Mouse (Mus musculus) megakaryocyte, embryonic 14.5 days (primary cell): Measurements from ENCODE around the gene Lrrc25.

ENCODE experiments used
- FLI1 ChIP-seq: IDR thresholded peaks from 2 replicates; pipeline ENCODE4 v1.6.1; 2012; ENCODE audit warnings: low read length, inconsistent platforms, mixed read lengths
- GATA1 ChIP-seq: IDR thresholded peaks from 3 replicates; pipeline ENCODE4 v1.6.1; 2012; ENCODE audit warnings: mixed read lengths, low read length, inconsistent platforms, borderline replicate concordance

DNA sequence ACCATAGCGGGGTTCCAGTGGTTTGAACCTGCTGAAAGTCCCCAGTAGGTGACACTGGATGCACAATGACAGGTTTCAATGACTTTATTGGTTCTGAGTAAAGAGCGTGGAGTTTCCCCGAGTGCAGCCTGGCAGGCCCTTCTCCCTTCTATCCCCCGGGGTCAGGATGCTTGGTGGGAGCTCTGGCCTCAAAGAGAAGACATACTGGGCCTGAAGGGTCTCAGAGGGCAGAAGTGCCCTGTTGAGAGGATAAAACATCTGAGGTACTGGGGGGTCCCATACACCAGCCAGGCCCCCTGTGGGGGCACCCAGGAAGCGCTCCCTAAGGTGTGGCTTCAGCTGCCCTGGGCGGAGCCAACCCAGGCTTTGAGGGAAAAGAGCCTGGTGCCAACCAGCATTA lies 30.4 kb downstream of the Lrrc25 start:
- TF ChIP-seq GATA1 (no peak), FLI1 (no peak)
